Mouse (Mus musculus): Measurements from ENCODE around the gene Cstf1.

- TF ChIP-seq CTCF (conservative IDR thresholded peaks at IDR 0.05; ENCODE audit: low read length) (no peak), POU5F1 (IDR thresholded peaks at IDR 0.05; ENCODE audit: borderline replicate concordance, low read length) (no peak)
These were observed 23.5 kb downstream of the Cstf1 start for GRCm38 (mm10) chr2:172394052-172394392.

Measured in E14TG2a.4 (cell line).